Mouse (Mus musculus) liver, embryonic 13.5 days (tissue): ENCODE measurements around the gene Gna14. TPM values are rescaled to one million over a fixed set of nuclear protein-coding genes. Genes with fewer than 3 reads are reported as not detected.

Experiments used
- ATAC-seq: fragments of 200-750 bp; cut with Nextera tagmentation; 2 replicates; pipeline ENCODE4 v1.8.0; 2017; ENCODE audit warnings: low read depth, mild to moderate bottlenecking, moderate number of reproducible peaks, moderate library complexity
- DNase-seq: peaks from one replicate; pipeline ENCODE4 v3.0.0; 2022
- H3K27ac ChIP-seq: fragments of 300-500 bp; sonication (generic); 2 replicates; pipeline ENCODE4 v1.5.1; 2015; ENCODE audit warnings: moderate library complexity, mild to moderate bottlenecking, inconsistent platforms
- H3K27me3 ChIP-seq: fragments of 300-500 bp; sonication (generic); 2 replicates; pipeline ENCODE4 v1.6.1; 2015; ENCODE audit warnings: mild to moderate bottlenecking, inconsistent platforms
- H3K36me3 ChIP-seq: fragments of 300-500 bp; sonication (generic); 2 replicates; pipeline ENCODE4 v1.6.1; 2015; ENCODE audit warnings: mild to moderate bottlenecking, inconsistent platforms
- H3K4me1 ChIP-seq: fragments of 300-500 bp; sonication (generic); replicated peaks from 2 replicates; pipeline ENCODE4 v1.6.1; 2015; ENCODE audit warnings: inconsistent platforms
- H3K4me2 ChIP-seq: fragments of 300-500 bp; sonication (generic); 2 replicates; pipeline ENCODE4 v1.6.1; 2015; ENCODE audit warnings: inconsistent platforms, mild to moderate bottlenecking, moderate library complexity
- H3K4me3 ChIP-seq: fragments of 300-500 bp; sonication (generic); replicated peaks from 2 replicates; pipeline ENCODE4 v1.5.1; 2015; ENCODE audit warnings: mild to moderate bottlenecking, inconsistent platforms
- H3K9ac ChIP-seq: fragments of 300-500 bp; sonication (generic); 2 replicates; pipeline ENCODE4 v1.6.1; 2015; ENCODE audit warnings: mild to moderate bottlenecking, inconsistent platforms
- H3K9me3 ChIP-seq: fragments of 300-500 bp; sonication (generic); replicated peaks from 2 replicates; pipeline ENCODE4 v1.6.1; 2016; ENCODE audit warnings: inconsistent platforms
- WGBS: fragments of 180-500 bp; shearing (Covaris S2); methylation state at CpG from one replicate; pipeline ENCODE4 v1.1.7; 2015; ENCODE audit not compliant: insufficient replicate concordance; 5-methylcytosine and 5-hydroxymethylcytosine counted together
- polyA plus RNA-seq: library from polyadenylated mRNA; unstranded; fragments of >200 nt; fragmentation: Nextera tagmentation; extraction: Ambion mirVana; gene quantifications from 2 replicates; pipeline ENCODE4 v1.2.1, GENCODE M21; 2015

Gna14 gene
- polyA plus RNA-seq, 1 experiment from 2014 or later, result 1.2 TPM

- Histone ChIP-seq H3K4me2 (no peak overlapping the region), H3K27ac (no peak overlapping the region), H3K27me3 (no peaks in the 10 kb centered on the region), H3K9ac (no peak overlapping the region), H3K9me3 (no peaks in the 10 kb centered on the region), H3K36me3 (no peaks in the 10 kb centered on the region), H3K4me1 (peaks cover 37% of the 10 kb centered on the region), H3K4me3 (no peak overlapping the region)
- ATAC-seq (no peak), DNase-seq (no peak)
- 59% methylated on average over 4 of the region's 4 CpGs for WGBS
Observed at GRCm38 (mm10) chr19:16514201-16514600, 78.6 kb downstream of the Gna14 start.

GRCm38 (mm10) chr19:16518569-16518968 lies 83.0 kb downstream of the Gna14 start:
- DNase-seq (no peak), ATAC-seq (no peak)
- H3K4me2 ChIP-seq, result no peak overlapping the region
- H3K27ac ChIP-seq, result no peak overlapping the region
- no peak overlapping the region for H3K9ac ChIP-seq
- H3K4me3 ChIP-seq, result no peak overlapping the region
- 66% methylated on average over 3 of the region's 3 CpGs for WGBS
- H3K9me3 ChIP-seq, result no peaks in the 10 kb centered on the region
- H3K36me3 ChIP-seq, result no peaks in the 10 kb centered on the region
- peaks cover 26% of the 10 kb centered on the region for H3K4me1 ChIP-seq
- H3K27me3 ChIP-seq, result no peaks in the 10 kb centered on the region

DNA sequence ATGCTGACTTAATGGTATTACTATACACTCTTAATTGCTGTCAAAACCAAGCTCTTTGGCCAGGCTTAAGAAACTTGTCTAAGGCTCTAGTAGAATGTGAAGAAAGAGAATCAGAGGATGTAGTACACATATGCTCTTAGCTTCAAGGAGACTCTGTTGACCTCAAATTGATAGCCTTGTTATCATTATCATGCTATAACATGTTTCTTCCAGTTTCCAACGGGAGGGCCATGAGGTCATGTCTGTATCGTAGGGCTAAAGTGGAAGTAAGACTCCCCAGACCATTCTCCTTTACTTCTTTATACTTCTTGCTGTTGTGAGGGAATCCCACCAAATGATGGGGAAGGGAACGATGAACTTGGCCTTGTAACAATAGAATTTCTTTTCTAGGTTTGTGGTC lies 85.0 kb downstream of the Gna14 start:
- ATAC-seq (0 out of 2 replicates have a peak, but pooled peaks have one; percentile 45), DNase-seq (no peak)
- Histone ChIP-seq H3K9ac (no peak overlapping the region), H3K27me3 (no peaks in the 10 kb centered on the region), H3K36me3 (no peaks in the 10 kb centered on the region), H3K4me2 (no peak overlapping the region), H3K9me3 (no peaks in the 10 kb centered on the region), H3K4me1 (peaks cover 26% of the 10 kb centered on the region), H3K27ac (no peak overlapping the region), H3K4me3 (no peak overlapping the region)
- WGBS, result 45% methylated on average over 3 of the region's 3 CpGs

DNA sequence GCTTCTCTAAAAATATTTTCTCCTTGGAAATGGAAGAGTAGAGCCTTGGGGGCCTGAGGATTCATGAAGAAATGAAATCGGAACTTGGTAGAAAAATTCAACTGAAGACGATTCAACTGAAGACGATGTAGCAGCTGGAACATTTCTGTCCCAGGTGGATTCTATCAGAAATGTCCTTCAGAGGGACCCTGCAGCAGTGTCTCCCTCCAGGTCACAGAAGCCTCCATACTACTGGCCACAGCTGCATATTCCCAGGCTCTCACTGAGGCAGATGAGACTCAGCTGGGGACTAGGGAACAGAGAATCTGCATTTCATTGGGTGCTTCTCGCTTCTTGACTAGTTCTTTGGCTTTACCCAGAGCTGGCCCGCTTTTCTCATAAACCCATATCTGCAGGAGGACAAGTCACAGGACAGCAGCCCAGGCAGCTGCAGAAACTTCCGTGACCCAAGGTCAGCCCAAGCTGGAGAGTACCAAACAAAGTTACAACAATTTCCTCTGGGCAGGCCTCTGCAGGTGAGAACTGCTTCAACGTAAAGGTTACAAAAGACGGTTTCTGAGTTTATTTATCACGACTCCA lies 90.8 kb downstream of the Gna14 start:
- Histone ChIP-seq H3K4me3 (no peak overlapping the region), H3K27me3 (no peaks in the 10 kb centered on the region), H3K9ac (no peak overlapping the region), H3K4me1 (peaks cover 39% of the 10 kb centered on the region), H3K36me3 (no peaks in the 10 kb centered on the region), H3K9me3 (no peaks in the 10 kb centered on the region), H3K4me2 (no peak overlapping the region), H3K27ac (no peak overlapping the region)
- WGBS, result 77% methylated on average over 9 of the region's 9 CpGs
- no peak for ATAC-seq
- DNase-seq, result no peak

- Histone ChIP-seq H3K4me3 (no peak overlapping the region), H3K9me3 (no peaks in the 10 kb centered on the region), H3K36me3 (no peaks in the 10 kb centered on the region), H3K9ac (no peak overlapping the region), H3K4me1 (peaks cover 32% of the 10 kb centered on the region), H3K4me2 (no peak overlapping the region), H3K27me3 (no peaks in the 10 kb centered on the region), H3K27ac (no peak overlapping the region)
- ATAC-seq, result no peak
- 65% methylated on average over 5 of the region's 5 CpGs for WGBS
- DNase-seq, result no peak
Observed at GRCm38 (mm10) chr19:16527031-16527430, 91.5 kb downstream of the Gna14 start.

DNA sequence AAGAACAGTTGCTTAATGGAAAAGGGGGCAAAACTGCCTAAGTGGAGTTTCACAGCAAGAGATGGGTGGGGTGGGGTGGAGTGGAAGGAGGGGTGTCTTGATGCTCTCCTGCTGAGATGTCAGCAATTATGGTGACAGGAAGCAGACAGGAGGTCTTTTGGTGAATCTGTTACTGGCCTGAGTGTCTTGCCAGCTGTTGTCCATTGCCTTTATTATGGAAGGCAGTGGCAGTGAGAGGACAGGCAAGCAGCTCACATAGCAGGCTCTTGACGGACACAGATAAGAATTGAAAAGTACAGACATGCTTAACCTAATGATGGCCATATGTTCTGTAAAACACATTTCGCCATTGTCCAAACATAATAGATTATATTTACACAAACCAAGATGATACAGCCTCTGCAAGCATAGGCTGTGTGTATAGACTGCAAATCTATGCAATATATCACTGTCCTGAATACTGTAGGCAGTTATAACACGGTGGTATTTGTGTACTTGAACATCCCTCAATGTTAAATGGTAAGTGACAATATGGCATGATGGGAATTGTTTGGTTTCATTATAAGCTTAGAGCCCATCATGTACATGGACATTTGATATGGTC lies 92.8 kb downstream of the Gna14 start:
- Histone ChIP-seq H3K4me1 (peaks cover 22% of the 10 kb centered on the region), H3K9ac (no peak overlapping the region), H3K27me3 (no peaks in the 10 kb centered on the region), H3K27ac (no peak overlapping the region), H3K9me3 (no peaks in the 10 kb centered on the region), H3K4me2 (no peak overlapping the region), H3K36me3 (no peaks in the 10 kb centered on the region), H3K4me3 (no peak overlapping the region)
- DNase-seq (no peak), ATAC-seq (no peak)
- WGBS, result 66% methylated on average over 3 of the region's 3 CpGs

GRCm38 (mm10) chr19:16529293-16529920 lies 93.8 kb downstream of the Gna14 start:
- H3K9ac ChIP-seq, result no peak overlapping the region
- H3K4me2 ChIP-seq, result no peak overlapping the region
- H3K27me3 ChIP-seq, result no peaks in the 10 kb centered on the region
- H3K4me1 ChIP-seq, result peaks cover 22% of the 10 kb centered on the region
- H3K36me3 ChIP-seq, result no peaks in the 10 kb centered on the region
- DNase-seq (peak; percentile 18), ATAC-seq (no peak; the same call in 1 of the 2 replicates)
- H3K9me3 ChIP-seq, result no peaks in the 10 kb centered on the region
- H3K27ac ChIP-seq, result no peak overlapping the region
- H3K4me3 ChIP-seq, result no peak overlapping the region

DNA sequence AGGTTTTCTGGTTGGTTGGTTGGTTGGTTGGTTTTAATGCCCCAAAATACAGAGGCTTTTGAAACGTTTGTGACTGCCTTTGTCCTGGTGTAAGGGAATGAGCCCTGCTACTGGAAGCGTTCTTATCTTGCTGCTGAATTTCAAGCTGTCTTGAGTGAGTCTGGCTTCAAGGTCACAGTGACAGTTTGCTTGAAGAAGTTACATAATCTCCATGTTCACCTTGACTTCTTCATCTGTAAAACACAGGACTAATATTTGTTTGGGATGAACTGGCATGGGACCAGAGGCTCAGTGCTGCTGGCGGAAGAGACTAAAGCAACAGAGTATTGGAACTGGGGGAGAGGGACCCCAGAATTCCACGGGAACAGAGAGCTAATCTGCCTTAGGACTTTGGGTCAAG lies 94.4 kb downstream of the Gna14 start:
- WGBS, result 41% methylated on average over 4 of the region's 4 CpGs
- no peak for DNase-seq
- Histone ChIP-seq H3K4me1 (peaks cover 22% of the 10 kb centered on the region), H3K27ac (no peak overlapping the region), H3K4me3 (no peak overlapping the region), H3K4me2 (no peak overlapping the region), H3K36me3 (no peaks in the 10 kb centered on the region), H3K9ac (no peak overlapping the region), H3K27me3 (no peaks in the 10 kb centered on the region), H3K9me3 (no peaks in the 10 kb centered on the region)
- no peak for ATAC-seq

DNA sequence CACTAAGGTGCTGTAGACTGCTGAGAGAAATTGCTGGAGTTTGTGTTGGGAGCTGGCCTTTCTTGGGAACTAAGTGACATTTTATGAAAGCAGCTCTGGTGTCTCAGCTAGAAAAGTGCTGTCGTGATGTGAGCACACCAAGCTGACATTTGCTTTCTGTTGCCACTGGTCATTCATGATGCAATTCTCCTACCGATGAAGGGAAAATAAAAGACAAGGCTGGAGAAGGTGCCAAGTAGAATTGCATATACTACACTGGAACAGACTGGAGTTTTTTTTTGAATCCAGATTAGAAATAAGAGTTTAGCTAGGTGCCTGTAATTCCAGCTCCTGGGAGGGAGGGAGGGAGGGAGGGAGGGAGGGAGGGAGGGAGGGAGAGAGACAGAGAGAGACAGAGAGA lies 98.7 kb downstream of the Gna14 start:
- WGBS, result 68% methylated on average over 2 of the region's 2 CpGs

DNA sequence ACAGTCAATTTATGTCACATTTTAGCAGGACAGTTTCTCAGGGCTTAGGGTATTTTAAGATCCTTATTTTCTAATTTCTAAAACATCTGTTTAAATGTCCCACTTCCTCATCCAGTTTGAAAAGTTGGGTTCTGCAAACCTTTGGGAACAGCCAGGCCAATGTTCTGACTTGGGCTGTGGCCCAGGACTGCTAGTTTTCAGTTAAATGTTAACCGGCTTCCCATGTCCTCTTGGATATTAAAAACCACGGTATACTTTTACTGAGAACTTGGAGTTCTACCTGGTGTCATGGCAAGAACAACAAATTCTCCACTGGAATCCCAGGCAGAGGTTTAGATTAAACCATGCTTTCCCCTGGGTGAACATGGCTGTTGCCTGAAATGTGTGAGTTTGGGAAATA lies 102.9 kb downstream of the Gna14 start:
- no peaks in the 10 kb centered on the region for H3K27me3 ChIP-seq
- H3K9ac ChIP-seq, result no peak overlapping the region
- WGBS, result 82% methylated on average over 2 of the region's 2 CpGs
- DNase-seq (no peak), ATAC-seq (no peak)
- H3K9me3 ChIP-seq, result no peaks in the 10 kb centered on the region
- H3K4me2 ChIP-seq, result no peak overlapping the region
- H3K36me3 ChIP-seq, result no peaks in the 10 kb centered on the region
- no peak overlapping the region for H3K4me3 ChIP-seq
- no peaks in the 10 kb centered on the region for H3K4me1 ChIP-seq
- H3K27ac ChIP-seq, result no peak overlapping the region

More for the DNA sequence above, 98.7 kb downstream of the Gna14 start:
- no peak overlapping the region for H3K4me3 ChIP-seq
- peaks cover 3% of the 10 kb centered on the region for H3K4me1 ChIP-seq
- H3K4me2 ChIP-seq, result no peak overlapping the region
- H3K9me3 ChIP-seq, result no peaks in the 10 kb centered on the region
- H3K27me3 ChIP-seq, result no peaks in the 10 kb centered on the region
- H3K9ac ChIP-seq, result no peak overlapping the region
- H3K27ac ChIP-seq, result no peak overlapping the region
- DNase-seq, result no peak
- no peak for ATAC-seq
- no peaks in the 10 kb centered on the region for H3K36me3 ChIP-seq

GRCm38 (mm10) chr19:16543688-16544087 lies 108.1 kb downstream of the Gna14 start:
- no peaks in the 10 kb centered on the region for H3K27me3 ChIP-seq
- H3K36me3 ChIP-seq, result no peaks in the 10 kb centered on the region
- H3K4me2 ChIP-seq, result no peak overlapping the region
- H3K9me3 ChIP-seq, result no peaks in the 10 kb centered on the region
- H3K4me1 ChIP-seq, result no peaks in the 10 kb centered on the region
- ATAC-seq (no peak), DNase-seq (no peak)
- no peak overlapping the region for H3K9ac ChIP-seq
- WGBS, result 64% methylated on average over 4 of the region's 4 CpGs
- no peak overlapping the region for H3K4me3 ChIP-seq
- H3K27ac ChIP-seq, result no peak overlapping the region

DNA sequence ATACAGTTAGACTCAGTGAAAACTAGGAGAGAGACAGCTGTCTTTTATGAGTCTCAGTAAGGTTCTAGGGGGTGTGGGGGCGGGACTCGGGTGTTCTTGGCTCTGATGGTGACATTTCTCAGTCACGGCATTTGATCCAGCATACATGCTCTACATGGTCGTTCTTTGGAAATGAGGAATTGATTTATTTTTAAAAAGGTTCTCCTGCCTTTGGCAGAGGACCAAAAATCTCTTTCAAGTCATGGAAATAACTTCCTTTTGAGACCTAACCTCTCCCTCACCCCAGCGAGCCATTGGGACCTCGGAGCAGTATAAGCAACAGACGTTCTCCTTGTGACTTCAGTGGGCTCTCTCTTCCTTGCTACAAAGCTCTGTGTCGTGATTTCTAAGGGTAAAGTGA lies 121.4 kb downstream of the Gna14 start:
- Histone ChIP-seq H3K27ac (no peak overlapping the region), H3K4me1 (no peaks in the 10 kb centered on the region), H3K4me3 (no peak overlapping the region), H3K27me3 (no peaks in the 10 kb centered on the region), H3K36me3 (no peaks in the 10 kb centered on the region), H3K9ac (no peak overlapping the region), H3K9me3 (no peaks in the 10 kb centered on the region), H3K4me2 (no peak overlapping the region)
- no peak for ATAC-seq
- DNase-seq, result no peak
- WGBS, result 70% methylated on average over 8 of the region's 8 CpGs
